Mouse (Mus musculus) spleen, adult 18-20 months (tissue): ENCODE results near the gene Cd300lf.
A peak's percentile ranks its signal among the peaks of the same experiment; 100 is the strongest.

Experiments
- DNase-seq, 2 experiments: peaks; one replicate each; pipeline ENCODE4 v3.0.0; 2022; ENCODE audit warnings: mixed read lengths in 2 of 2

Cd300lf gene

GRCm38 (mm10) chr11:115160883-115161577 lies 27.2 kb upstream of the Cd300lf start:
- peak; percentile 62 to 84 for DNase-seq

GRCm38 (mm10) chr11:115160016-115160797 lies 26.4 kb upstream of the Cd300lf start:
- DNase-seq: peak; percentile 63 to 84

GRCm38 (mm10) chr11:115157933-115158719 lies 24.3 kb upstream of the Cd300lf start:
- peak; percentile 64 to 68 for DNase-seq

- peak in 1 of 2 experiments; percentile 30 for DNase-seq
Observed at GRCm38 (mm10) chr11:115155053-115155634, 21.4 kb upstream of the Cd300lf start.

- peak; percentile 87 to 95 for DNase-seq
Observed at GRCm38 (mm10) chr11:115153699-115154292, 20.0 kb upstream of the Cd300lf start.

GRCm38 (mm10) chr11:115153088-115153487 lies 19.3 kb upstream of the Cd300lf start:
- no peak for DNase-seq

- no peak for DNase-seq
Observed at GRCm38 (mm10) chr11:115151755-115152429, 18.1 kb upstream of the Cd300lf start.

- no peak for DNase-seq
Observed at GRCm38 (mm10) chr11:115150741-115151254, 17.0 kb upstream of the Cd300lf start.

- DNase-seq: no peak
Observed at GRCm38 (mm10) chr11:115147813-115148212, 14.0 kb upstream of the Cd300lf start.

GRCm38 (mm10) chr11:115141970-115142369 lies 8.2 kb upstream of the Cd300lf start:
- no peak for DNase-seq

- peak in 1 of 2 experiments; percentile 13 for DNase-seq
Observed at GRCm38 (mm10) chr11:115138597-115139262, 4.9 kb upstream of the Cd300lf start.

GRCm38 (mm10) chr11:115131768-115132381 lies 1.9 kb downstream of the Cd300lf start:
- no peak for DNase-seq

- no peak for DNase-seq
Observed at GRCm38 (mm10) chr11:115129508-115130126, 4.2 kb downstream of the Cd300lf start.

- DNase-seq: no peak
Observed at GRCm38 (mm10) chr11:115128483-115128882, 5.3 kb downstream of the Cd300lf start.

GRCm38 (mm10) chr11:115119409-115119808 lies 14.4 kb downstream of the Cd300lf start:
- DNase-seq: no peak

GRCm38 (mm10) chr11:115112196-115112595 lies 21.6 kb downstream of the Cd300lf start:
- DNase-seq: no peak

GRCm38 (mm10) chr11:115110271-115110670 lies 23.5 kb downstream of the Cd300lf start:
- no peak for DNase-seq

GRCm38 (mm10) chr11:115108176-115108575 lies 25.6 kb downstream of the Cd300lf start:
- no peak for DNase-seq

GRCm38 (mm10) chr11:115107403-115107916 lies 26.3 kb downstream of the Cd300lf start:
- no peak for DNase-seq

GRCm38 (mm10) chr11:115106638-115107037 lies 27.2 kb downstream of the Cd300lf start:
- no peak for DNase-seq
